Comparison of ENCODE assay signal across 8 mouse cellular contexts in the genomic region with DNA sequence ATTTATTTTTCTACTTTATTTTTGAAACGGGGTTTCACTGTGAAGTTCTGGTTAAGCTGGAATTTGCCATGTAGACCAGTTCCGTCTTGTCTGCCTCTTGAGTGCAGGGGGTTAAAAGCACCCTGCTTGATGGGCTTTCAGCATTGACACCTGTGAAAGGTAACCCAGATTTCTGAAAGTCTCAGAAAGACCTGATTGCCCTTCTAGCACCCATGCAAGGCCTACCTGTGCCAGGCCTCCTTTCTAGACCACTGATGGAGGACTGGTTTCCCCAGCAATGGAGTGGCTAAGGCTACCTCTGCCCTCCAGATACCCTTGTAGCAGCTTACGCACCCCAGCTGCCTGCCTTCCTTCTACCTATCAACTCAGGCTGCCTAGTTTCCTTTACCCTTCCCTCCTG. TPM values are rescaled to one million over a fixed set of nuclear protein-coding genes. Genes with fewer than 3 reads are reported as not detected.
DNase-seq lines count a peak whose midpoint lies in the region; ATAC-seq and TF ChIP-seq lines count a peak whose summit lies in the region.

No protein-coding gene starts in this region.

- no peaks in the 10 kb centered on the region for H3K9me3 ChIP-seq in lung, embryonic 14.5 days (ENCODE audit: low read depth, low read length)
- H3K9me3 ChIP-seq in embryonic facial prominence, embryonic 15.5 days (replicated peaks), result no peaks in the 10 kb centered on the region
- H3K9me3 ChIP-seq in limb, embryonic 10.5 days (replicated peaks), result no peaks in the 10 kb centered on the region
- no peaks in the 10 kb centered on the region for H3K9me3 ChIP-seq in neural tube, embryonic 14.5 days (ENCODE audit: control insufficient read depth, low read length)

- no peak for TF ChIP-seq CTCF in lung, embryonic 14.5 days (IDR thresholded peaks at IDR 0.05; ENCODE audit: low read depth)

- peaks cover 23% of the 10 kb centered on the region for H3K36me3 ChIP-seq in lung, embryonic 14.5 days (ENCODE audit: insufficient read depth)
- peaks cover 13% of the 10 kb centered on the region for H3K36me3 ChIP-seq in embryonic facial prominence, embryonic 15.5 days
- peaks cover 27% of the 10 kb centered on the region for H3K36me3 ChIP-seq in limb, embryonic 10.5 days
- H3K36me3 ChIP-seq in neural tube, embryonic 14.5 days (ENCODE audit: control insufficient read depth, insufficient read depth, low read length), result peaks cover 10% of the 10 kb centered on the region

- H3K27me3 ChIP-seq in lung, embryonic 14.5 days (ENCODE audit: insufficient read depth, low read length), result no peaks in the 10 kb centered on the region
- H3K27me3 ChIP-seq in embryonic facial prominence, embryonic 15.5 days, result no peaks in the 10 kb centered on the region
- H3K27me3 ChIP-seq in limb, embryonic 10.5 days (ENCODE audit: low read depth, poor library complexity, severe bottlenecking), result no peaks in the 10 kb centered on the region
- H3K27me3 ChIP-seq in neural tube, embryonic 14.5 days (ENCODE audit: control insufficient read depth, insufficient read depth, low read length), result no peaks in the 10 kb centered on the region

- intact Hi-C loops in gastrocnemius, postnatal 14 days (cut with DNase I; ENCODE audit: low total_unique reads), result loop anchor here (5.0 to 10.0 kb wide), 2 partner anchors 135 to 217 kb away; no protein-coding TSS in a partner anchor

- H3K27ac ChIP-seq in lung, embryonic 14.5 days (ENCODE audit: low read depth), result no peak overlapping the region; the same call in 1 of the 2 replicates
- peak overlapping the region; percentile 99; the same call in 1 of the 2 replicates for H3K27ac ChIP-seq in embryonic facial prominence, embryonic 15.5 days (replicated peaks)
- H3K27ac ChIP-seq in limb, embryonic 10.5 days, result peak overlapping the region; percentile 100
- H3K27ac ChIP-seq in neural tube, embryonic 14.5 days (ENCODE audit: low read depth, low read length), result peak overlapping the region; percentile 99; the same call in 1 of the 2 replicates

- peak overlapping the region; percentile 84 for H3K9ac ChIP-seq in lung, embryonic 14.5 days
- H3K9ac ChIP-seq in embryonic facial prominence, embryonic 15.5 days, result peak overlapping the region; percentile 94
- H3K9ac ChIP-seq in neural tube, embryonic 14.5 days (replicated peaks; ENCODE audit: low read depth, low read length), result peak overlapping the region; percentile 94; the same call in 1 of the 2 replicates

- no peak for DNase-seq in lung, embryonic 14.5 days
- no peak for DNase-seq in lung, postnatal 14 days
- no peak for DNase-seq in limb, embryonic 10.5 days (ENCODE audit: low spot score)
- no peak for DNase-seq in gastrocnemius, postnatal 14 days
- DNase-seq in ovary, postnatal 36 days (ENCODE audit: low spot score), result no peak
- DNase-seq in retina, postnatal 1 day, result no peak

- peaks cover 9% of the 10 kb centered on the region; the same call in 1 of the 2 replicates for H3K4me1 ChIP-seq in lung, embryonic 14.5 days (ENCODE audit: insufficient read depth)
- H3K4me1 ChIP-seq in embryonic facial prominence, embryonic 15.5 days, result peaks cover 21% of the 10 kb centered on the region
- H3K4me1 ChIP-seq in limb, embryonic 10.5 days, result peaks cover 23% of the 10 kb centered on the region
- peaks cover 22% of the 10 kb centered on the region for H3K4me1 ChIP-seq in neural tube, embryonic 14.5 days (ENCODE audit: control insufficient read depth, insufficient read depth, low read length)

- 57% methylated on average over 3 of the region's 3 CpGs for WGBS in lung, embryonic 14.5 days
- 45% methylated on average over 3 of the region's 3 CpGs for WGBS in embryonic facial prominence, embryonic 15.5 days
- WGBS in limb, embryonic 10.5 days, result 78% methylated on average over 3 of the region's 3 CpGs
- 66% methylated on average over 3 of the region's 3 CpGs for WGBS in neural tube, embryonic 14.5 days

- H3K4me3 ChIP-seq in lung, embryonic 14.5 days (ENCODE audit: low read depth, low read length), result peak overlapping the region; percentile 85
- peak overlapping the region; percentile 67 for H3K4me3 ChIP-seq in embryonic facial prominence, embryonic 15.5 days (replicated peaks)
- H3K4me3 ChIP-seq in limb, embryonic 10.5 days, result peak overlapping the region; percentile 88
- H3K4me3 ChIP-seq in neural tube, embryonic 14.5 days (ENCODE audit: low read depth, low read length), result peak overlapping the region; percentile 87

- ATAC-seq in lung, embryonic 14.5 days (ENCODE audit: insufficient read depth), result no peak
- no peak for ATAC-seq in embryonic facial prominence, embryonic 15.5 days (ENCODE audit: insufficient number of reproducible peaks, low FRiP score, low TSS enrichment, low read depth)
- ATAC-seq in neural tube, embryonic 14.5 days (ENCODE audit: low read depth), result no peak

- H3K4me2 ChIP-seq in lung, embryonic 14.5 days, result peak overlapping the region; percentile 81
- peak overlapping the region; percentile 81 for H3K4me2 ChIP-seq in embryonic facial prominence, embryonic 15.5 days (replicated peaks)
- peak overlapping the region; percentile 74 for H3K4me2 ChIP-seq in neural tube, embryonic 14.5 days (ENCODE audit: low read depth, low read length)

RNA-seq across cellular contexts. Expression of gene Atp6v0c, which starts 0.6 kb away (rescaled TPM):
- 450 and 473 TPM in 2 replicates for polyA plus RNA-seq in lung, embryonic 14.5 days (2014; fragmentation: Nextera tagmentation; extraction: Ambion mirVana)
- 539 and 547 TPM in 2 replicates for polyA plus RNA-seq in embryonic facial prominence, embryonic 15.5 days (2015; fragmentation: Nextera tagmentation; extraction: Ambion mirVana)
- polyA plus RNA-seq in limb, embryonic 10.5 days (2016; fragmentation: Nextera tagmentation; extraction: Ambion mirVana), result 414 and 422 TPM in 2 replicates
- 1,444 and 1,794 TPM in 2 replicates for polyA plus RNA-seq in neural tube, embryonic 14.5 days (2014; fragmentation: Nextera tagmentation; extraction: Ambion mirVana)
- 100 to 1,000 TPM; 167 to 178 TPM for total RNA-seq in gastrocnemius, postnatal 14 days (2021)

RNA-seq across cellular contexts. Expression of gene Amdhd2, which starts 6.6 kb away (rescaled TPM):
- polyA plus RNA-seq in lung, embryonic 14.5 days (2014; fragmentation: Nextera tagmentation; extraction: Ambion mirVana), result 23.6 and 33.3 TPM in 2 replicates
- 35.3 and 37.5 TPM in 2 replicates for polyA plus RNA-seq in embryonic facial prominence, embryonic 15.5 days (2015; fragmentation: Nextera tagmentation; extraction: Ambion mirVana)
- polyA plus RNA-seq in limb, embryonic 10.5 days (2016; fragmentation: Nextera tagmentation; extraction: Ambion mirVana), result 49.1 and 49.5 TPM in 2 replicates
- 28.8 and 31.6 TPM in 2 replicates for polyA plus RNA-seq in neural tube, embryonic 14.5 days (2014; fragmentation: Nextera tagmentation; extraction: Ambion mirVana)
- 10 to 100 TPM in 1 of 2 experiments, 1 to 10 TPM in 1; 9.5 to 13.5 TPM for total RNA-seq in gastrocnemius, postnatal 14 days (2021)

RNA-seq across cellular contexts. Expression of gene Pdpk1, which starts 19.4 kb away (rescaled TPM):
- 34.9 and 37.3 TPM in 2 replicates for polyA plus RNA-seq in lung, embryonic 14.5 days (2014; fragmentation: Nextera tagmentation; extraction: Ambion mirVana)
- polyA plus RNA-seq in embryonic facial prominence, embryonic 15.5 days (2015; fragmentation: Nextera tagmentation; extraction: Ambion mirVana), result 39.2 and 40.1 TPM in 2 replicates
- polyA plus RNA-seq in limb, embryonic 10.5 days (2016; fragmentation: Nextera tagmentation; extraction: Ambion mirVana), result 29.7 and 32.1 TPM in 2 replicates
- polyA plus RNA-seq in neural tube, embryonic 14.5 days (2014; fragmentation: Nextera tagmentation; extraction: Ambion mirVana), result 80.5 and 83.9 TPM in 2 replicates
- total RNA-seq in gastrocnemius, postnatal 14 days (2021), result 10 to 100 TPM; 39.5 to 41.3 TPM

RNA-seq across cellular contexts. Expression of gene Tbc1d24, which starts 35.2 kb away (rescaled TPM):
- polyA plus RNA-seq in lung, embryonic 14.5 days (2014; fragmentation: Nextera tagmentation; extraction: Ambion mirVana), result 6.4 and 7.0 TPM in 2 replicates
- 5.5 and 8.6 TPM in 2 replicates for polyA plus RNA-seq in embryonic facial prominence, embryonic 15.5 days (2015; fragmentation: Nextera tagmentation; extraction: Ambion mirVana)
- polyA plus RNA-seq in limb, embryonic 10.5 days (2016; fragmentation: Nextera tagmentation; extraction: Ambion mirVana), result 3.9 and 8.7 TPM in 2 replicates
- polyA plus RNA-seq in neural tube, embryonic 14.5 days (2014; fragmentation: Nextera tagmentation; extraction: Ambion mirVana), result 29.2 and 34.7 TPM in 2 replicates
- total RNA-seq in gastrocnemius, postnatal 14 days (2021), result 1 to 10 TPM; 3.4 to 3.5 TPM

RNA-seq across cellular contexts. Expression of gene Ntn3, which starts 39.2 kb away (rescaled TPM):
- 8.2 and 10.3 TPM in 2 replicates for polyA plus RNA-seq in lung, embryonic 14.5 days (2014; fragmentation: Nextera tagmentation; extraction: Ambion mirVana)
- polyA plus RNA-seq in embryonic facial prominence, embryonic 15.5 days (2015; fragmentation: Nextera tagmentation; extraction: Ambion mirVana), result 10.5 and 11.0 TPM in 2 replicates
- 6.7 and 10.7 TPM in 2 replicates for polyA plus RNA-seq in limb, embryonic 10.5 days (2016; fragmentation: Nextera tagmentation; extraction: Ambion mirVana)
- 5.0 and 5.3 TPM in 2 replicates for polyA plus RNA-seq in neural tube, embryonic 14.5 days (2014; fragmentation: Nextera tagmentation; extraction: Ambion mirVana)
- 1 to 10 TPM in 1 of 2 experiments, under 1 TPM in 1; 0.86 to 1.1 TPM for total RNA-seq in gastrocnemius, postnatal 14 days (2021)
